Mouse (Mus musculus): ENCODE data around the gene Cyp2f2.

DNA sequence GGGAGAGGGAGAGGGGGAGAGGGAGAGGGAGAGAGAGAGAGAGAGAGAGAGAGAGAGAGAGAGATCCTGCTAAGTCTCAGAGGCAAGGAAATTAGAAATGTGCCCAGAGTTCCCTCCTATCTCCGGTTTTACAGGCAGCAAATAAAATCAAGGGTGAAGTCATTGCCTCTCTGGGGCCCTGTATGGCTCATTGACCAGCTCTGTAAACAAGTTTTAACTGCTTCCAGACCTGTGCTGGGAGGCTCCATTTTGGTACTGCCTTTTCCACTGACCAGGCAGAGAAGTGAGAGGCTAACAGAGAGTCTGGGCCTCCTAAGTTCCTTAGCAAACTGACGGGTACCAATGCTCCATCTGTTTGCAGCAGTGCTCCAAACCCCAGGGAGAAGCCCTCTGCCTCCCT lies 38.1 kb upstream of the Cyp2f2 start:
- no peak for TF ChIP-seq CTCF (conservative IDR thresholded peaks at IDR 0.05; ENCODE audit: low read length)
- no peak for TF ChIP-seq POU5F1 (IDR thresholded peaks at IDR 0.05; ENCODE audit: borderline replicate concordance, low read length)
- no peak for TF ChIP-seq NANOG (IDR thresholded peaks at IDR 0.05; ENCODE audit: borderline replicate concordance, low read length)

All from E14TG2a.4 (cell line).